Mouse (Mus musculus): ENCODE results near the gene Cox15.

Cox15 gene

GRCm38 (mm10) chr19:43711159-43711916 is 41.5 kb downstream of the Cox15 start:
- intact Hi-C loops (cut with DNase I): no loop called here

- intact Hi-C loops (cut with DNase I): no loop called here
These were observed 43.5 kb downstream of the Cox15 start for GRCm38 (mm10) chr19:43709317-43709716.

DNA sequence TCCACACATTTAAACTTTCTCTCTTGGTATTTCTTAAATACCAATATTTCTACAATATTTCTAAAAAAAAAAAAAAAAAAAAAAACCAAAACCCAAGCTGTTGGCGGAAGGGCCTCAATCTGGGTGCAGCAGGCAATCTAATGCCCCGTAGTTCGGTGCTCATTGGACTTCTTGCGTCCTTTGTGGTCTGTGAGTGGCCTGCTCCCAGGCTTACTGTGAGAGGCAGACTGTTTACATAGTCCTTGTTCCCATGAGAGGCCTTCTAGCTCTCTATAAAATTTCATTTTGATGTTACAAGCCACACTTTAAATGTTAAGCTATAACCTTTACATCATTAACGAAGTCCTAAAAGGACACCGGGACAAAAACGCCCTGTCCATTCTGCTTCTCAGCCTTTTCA is 44.6 kb downstream of the Cox15 start:
- intact Hi-C loops (cut with DNase I): no loop called here

DNA sequence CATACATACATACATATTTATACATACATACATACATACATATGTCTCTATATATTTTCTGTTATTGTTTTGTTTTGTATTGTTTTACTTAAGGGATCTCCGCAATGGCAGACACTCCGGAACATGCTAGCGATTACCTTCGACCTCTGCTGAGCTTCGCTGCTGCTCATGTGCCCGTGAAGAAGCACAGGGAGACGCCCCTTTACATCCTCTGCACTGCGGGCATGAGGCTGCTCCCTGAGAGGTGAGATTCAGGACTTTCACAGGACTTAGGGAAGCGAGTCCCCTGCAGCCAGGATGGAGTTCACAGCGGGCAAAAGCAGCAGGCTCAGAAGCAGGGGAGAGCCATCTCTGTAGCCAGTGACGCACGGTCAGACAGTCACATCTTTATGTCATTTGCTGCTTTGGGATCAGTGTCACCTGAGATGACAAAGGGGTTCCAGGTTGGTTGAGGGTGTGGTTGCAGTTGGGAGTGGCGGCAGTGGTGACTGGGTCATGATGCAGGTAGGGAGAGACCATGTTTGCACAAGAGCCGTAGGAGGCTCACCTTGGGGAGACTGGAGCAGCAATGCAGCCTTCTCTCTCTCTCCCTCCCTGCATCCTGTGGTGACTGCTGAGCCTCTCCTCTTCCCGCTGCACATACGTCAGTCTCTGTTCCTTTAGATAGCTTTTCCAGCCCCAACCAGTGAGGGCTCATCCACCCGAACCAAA is 47.9 kb downstream of the Cox15 start:
- intact Hi-C loops (cut with DNase I): no loop called here

GRCm38 (mm10) chr19:43704211-43704610 is 48.6 kb downstream of the Cox15 start:
- intact Hi-C loops (cut with DNase I): no loop called here

DNA sequence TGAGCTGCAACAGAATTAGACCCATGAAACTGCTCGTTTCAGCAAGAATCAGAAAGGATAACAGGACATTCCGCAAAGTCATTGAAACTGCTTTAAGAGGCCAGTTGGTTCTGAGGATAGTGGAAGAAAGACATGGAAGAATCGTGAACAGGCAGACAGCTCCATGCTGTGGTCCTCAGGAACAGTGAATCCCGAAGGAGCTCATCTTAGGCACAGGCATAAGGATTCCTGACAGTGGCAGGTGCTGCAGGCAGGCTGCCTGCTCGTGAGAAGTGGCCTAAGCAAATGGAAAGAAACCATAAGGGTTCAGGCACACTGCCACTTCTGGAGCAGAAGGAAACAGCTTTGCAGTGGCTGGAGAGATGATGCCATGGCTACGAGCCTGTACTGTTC is 53.0 kb downstream of the Cox15 start:
- intact Hi-C loops (cut with DNase I): no loop called here

DNA sequence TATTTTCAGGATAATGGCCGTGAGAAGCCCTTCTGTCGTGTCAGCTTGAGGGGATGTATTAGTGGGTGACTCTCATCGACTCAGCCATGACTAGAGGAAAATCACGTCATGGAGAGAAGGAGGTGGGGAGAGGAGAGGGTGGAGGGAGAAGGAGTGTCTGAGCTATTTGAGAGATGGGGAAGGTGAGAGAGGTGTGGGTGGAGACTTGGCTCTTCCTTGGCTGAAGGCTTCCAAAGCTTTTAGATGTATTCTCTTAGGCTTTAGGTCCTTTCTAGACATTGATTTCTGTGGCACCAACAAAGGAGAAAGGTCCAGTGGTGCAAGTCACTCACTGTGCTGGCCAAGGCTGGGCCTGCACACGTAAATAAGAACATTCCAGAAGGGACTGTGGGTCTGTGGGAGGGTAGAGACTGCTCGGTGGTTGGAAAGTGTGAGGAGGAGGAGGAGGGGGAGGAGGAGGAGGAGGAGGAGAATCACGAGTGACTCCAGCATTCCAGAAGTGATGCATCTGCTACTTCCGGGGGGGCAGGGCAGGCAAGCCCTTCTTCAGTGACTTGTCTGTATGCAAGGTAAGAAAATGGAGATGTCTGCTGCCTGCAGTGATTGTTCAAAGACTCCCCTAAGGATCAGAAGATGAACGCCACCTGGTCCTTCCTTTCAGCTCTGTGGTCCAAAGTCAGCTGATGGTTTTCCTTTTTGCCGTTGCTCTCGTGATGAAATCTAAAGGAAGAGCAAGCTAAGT is 53.6 kb downstream of the Cox15 start:
- intact Hi-C loops (cut with DNase I): no loop called here

GRCm38 (mm10) chr19:43697666-43698370 is 55.0 kb downstream of the Cox15 start:
- intact Hi-C loops (cut with DNase I): no loop called here

- intact Hi-C loops (cut with DNase I): no loop called here
These were observed 57.3 kb downstream of the Cox15 start for GRCm38 (mm10) chr19:43695514-43695964.

GRCm38 (mm10) chr19:43692815-43693214 is 60.0 kb downstream of the Cox15 start:
- intact Hi-C loops (cut with DNase I): no loop called here

DNA sequence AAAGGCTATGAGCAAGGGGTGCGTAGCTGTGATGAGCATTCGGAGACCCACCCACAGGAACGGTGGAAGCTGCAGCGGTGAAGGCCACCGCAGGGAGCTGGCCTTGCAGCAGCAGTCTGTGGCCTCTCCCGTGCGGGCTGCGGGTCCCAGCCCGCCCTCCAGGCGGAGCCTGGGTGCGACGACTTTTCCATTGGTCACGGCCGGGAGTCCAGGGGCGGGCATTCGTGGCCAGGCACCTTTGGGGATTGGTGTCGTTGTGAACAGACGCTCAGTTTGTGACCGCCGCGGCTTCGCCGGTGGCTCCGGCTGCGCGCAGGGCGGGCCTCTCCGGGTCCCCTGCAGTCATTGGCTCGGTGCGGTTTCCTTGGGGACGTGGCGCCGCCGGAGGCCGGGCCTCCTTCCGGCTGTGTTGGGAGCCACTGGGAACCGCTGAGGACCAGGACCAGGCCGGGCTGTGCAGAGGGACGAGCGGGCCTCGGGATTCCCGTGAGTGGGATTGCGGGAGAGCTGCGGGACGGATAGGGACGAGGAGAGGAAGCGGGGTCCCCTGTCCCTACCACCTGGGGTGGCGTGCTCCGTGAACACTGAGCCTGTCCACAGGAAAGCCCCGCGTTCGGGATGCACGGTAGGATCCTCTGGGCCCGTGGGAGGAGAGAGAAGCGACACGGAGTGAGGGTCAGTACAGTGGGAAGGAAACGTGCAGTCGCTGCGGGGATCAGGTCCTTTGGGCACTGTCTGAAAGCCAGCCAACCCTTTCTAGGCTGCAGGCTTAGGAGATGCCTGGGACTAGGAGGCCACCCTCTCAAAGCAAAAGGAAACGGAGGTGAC is 63.2 kb downstream of the Cox15 start, which contains the start of gene Entpd7:
Gene Entpd7, plus strand, starts transcription at position 254 of the 828 bp plus-strand sequence.
- intact Hi-C loops (cut with DNase I): no loop called here

Data from adrenal gland (tissue).